Comparison of ENCODE assay signal across 10 mouse cellular contexts in the genomic region with DNA sequence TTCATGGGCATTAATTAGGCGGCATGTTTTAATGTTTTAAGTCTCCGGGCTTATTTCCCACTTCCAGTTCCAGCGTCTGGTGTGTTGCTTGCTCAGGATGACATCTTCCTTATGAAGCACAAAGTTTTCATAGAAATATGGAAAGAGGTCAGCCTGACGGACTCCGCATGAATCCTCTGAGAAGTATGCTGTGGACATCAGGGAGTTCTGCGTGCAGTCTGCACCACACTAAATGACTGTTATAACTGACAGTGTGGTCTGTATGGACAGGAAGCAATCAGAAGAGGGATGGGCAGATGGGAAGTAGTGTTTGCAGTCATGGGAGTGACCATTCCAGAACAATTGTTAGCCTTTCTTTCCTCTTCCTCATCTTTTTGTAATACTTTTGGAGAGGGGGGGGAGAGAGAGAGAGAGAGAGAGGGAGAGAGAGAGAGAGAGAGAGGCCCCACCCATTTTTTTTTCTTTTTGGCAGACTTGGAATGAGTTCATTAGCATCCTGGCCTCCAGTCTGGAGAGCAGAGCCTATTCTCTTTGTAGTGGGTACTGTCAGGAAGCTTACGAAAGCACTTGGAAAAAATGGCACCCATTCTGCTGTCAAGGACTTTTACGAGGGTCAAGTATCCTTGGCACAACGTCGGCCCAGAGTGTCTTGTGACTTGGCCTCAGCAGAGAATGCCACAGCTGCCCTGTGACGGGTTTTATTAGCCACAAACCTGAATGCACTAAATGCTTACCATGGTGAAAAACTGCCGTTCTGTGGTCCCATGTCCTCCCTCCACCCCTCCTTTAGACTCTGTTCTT. TPM values are rescaled to one million over a fixed set of nuclear protein-coding genes. Genes with fewer than 3 reads are reported as not detected.
DNase-seq lines count a peak whose midpoint lies in the region; ATAC-seq and TF ChIP-seq lines count a peak whose summit lies in the region.
"Had no signal": no experiment of that assay in that cellular context is flagged by ENCODE, and none has a peak within 500 bp of the region (broad histone marks: within the 10 kb centered on the region; RNA-seq: fewer than 3 reads in every experiment).

No protein-coding gene starts in this region.

- ATAC-seq in neural tube, embryonic 13.5 days (ENCODE audit: low read depth), result peak; percentile 69
- no peak for ATAC-seq in stomach, postnatal 0 days (ENCODE audit: low FRiP score, low TSS enrichment)

- H3K4me2 ChIP-seq in neural tube, embryonic 13.5 days, result no peak overlapping the region
- H3K4me2 ChIP-seq in stomach, postnatal 0 days (replicated peaks; ENCODE audit: low read depth), result no peak overlapping the region
- H3K4me2 ChIP-seq: midbrain, embryonic 12.5 days had no signal

- H3K9ac ChIP-seq in neural tube, embryonic 13.5 days, result no peak overlapping the region
- no peak overlapping the region for H3K9ac ChIP-seq in stomach, postnatal 0 days (ENCODE audit: low read length)
- H3K9ac ChIP-seq: midbrain, embryonic 12.5 days had no signal

- 45% methylated on average over 12 of the region's 12 CpGs for WGBS in neural tube, embryonic 13.5 days
- WGBS in stomach, postnatal 0 days, result 50% methylated on average over 12 of the region's 12 CpGs

- H3K27me3 ChIP-seq in neural tube, embryonic 13.5 days, result no peaks in the 10 kb centered on the region
- no peaks in the 10 kb centered on the region for H3K27me3 ChIP-seq in stomach, postnatal 0 days (ENCODE audit: control insufficient read depth, insufficient read depth, low read length)
- H3K27me3 ChIP-seq: midbrain, embryonic 12.5 days had no signal

- H3K36me3 ChIP-seq in neural tube, embryonic 13.5 days, result no peaks in the 10 kb centered on the region
- H3K36me3 ChIP-seq in stomach, postnatal 0 days (ENCODE audit: control insufficient read depth, insufficient read depth, low read length), result no peaks in the 10 kb centered on the region
- H3K36me3 ChIP-seq: midbrain, embryonic 12.5 days had no signal

- H3K27ac ChIP-seq in neural tube, embryonic 13.5 days (replicated peaks), result no peak overlapping the region
- H3K27ac ChIP-seq in stomach, postnatal 0 days (replicated peaks), result peak overlapping the region; percentile 13
- H3K27ac ChIP-seq: midbrain, embryonic 12.5 days had no signal

- peak; percentile 67 for DNase-seq in adrenal gland, adult 8-10 months
- DNase-seq in adrenal gland, postnatal 25 days, result no peak
- no peak for DNase-seq in neural tube, embryonic 10.5 days (ENCODE audit: extremely low spot score, low spot score)
- DNase-seq in kidney, postnatal 14 days, result peak; percentile 58
- no peak for DNase-seq in stomach, postnatal 0 days (ENCODE audit: low spot score)
- DNase-seq in right cerebral cortex, postnatal 14 days, result no peak
- DNase-seq in MN1 (ENCODE audit: low spot score), result no peak
- DNase-seq: right cerebral cortex, postnatal 25 days had no signal

- no peak overlapping the region for H3K4me3 ChIP-seq in neural tube, embryonic 13.5 days
- no peak overlapping the region for H3K4me3 ChIP-seq in stomach, postnatal 0 days (ENCODE audit: low read depth, low read length)
- H3K4me3 ChIP-seq: midbrain, embryonic 12.5 days had no signal

- peaks cover 14% of the 10 kb centered on the region for H3K4me1 ChIP-seq in neural tube, embryonic 13.5 days (replicated peaks)
- H3K4me1 ChIP-seq in stomach, postnatal 0 days (replicated peaks; ENCODE audit: control insufficient read depth, insufficient read depth), result peaks cover 2% of the 10 kb centered on the region; the same call in 1 of the 2 replicates

- H3K9me3 ChIP-seq in neural tube, embryonic 13.5 days, result no peaks in the 10 kb centered on the region
- no peaks in the 10 kb centered on the region for H3K9me3 ChIP-seq in stomach, postnatal 0 days (ENCODE audit: control insufficient read depth, low read length)
- H3K9me3 ChIP-seq: midbrain, embryonic 12.5 days had no signal

- no peak for TF ChIP-seq EP300 in stomach, postnatal 0 days (optimal IDR thresholded peaks at IDR 0.05)

- TF ChIP-seq CTCF in stomach, postnatal 0 days (IDR thresholded peaks at IDR 0.05; ENCODE audit: low read depth), result no peak

RNA-seq across cellular contexts. Expression of a gene that starts 42.9 kb away (rescaled TPM):
- 10 to 100 TPM; 23.3 to 30.4 (median 30.2) TPM for total RNA-seq in adrenal gland, adult 8-10 months (2022)
- total RNA-seq in adrenal gland, postnatal 25 days (2021), result 24.5 TPM in 2 replicates
- 7.9 and 8.2 TPM in 2 replicates for polyA plus RNA-seq in neural tube, embryonic 13.5 days (2015; fragmentation: Nextera tagmentation; extraction: Ambion mirVana)
- polyA plus RNA-seq in stomach, postnatal 0 days (2015; fragmentation: Nextera tagmentation; extraction: Ambion mirVana), result 15.3 and 15.7 TPM in 2 replicates

Comparison
In these comparisons a context has a peak if more than half of its experiments do, and no peak if none do; other contexts are left out.
1. DNase-seq: peak in adrenal gland, adult 8-10 months (single experiment) and kidney, postnatal 14 days (single experiment); none in adrenal gland, postnatal 25 days (single experiment), neural tube, embryonic 10.5 days (single experiment), stomach, postnatal 0 days (single experiment), right cerebral cortex, postnatal 14 days (single experiment) and MN1 (single experiment).